Mouse (Mus musculus) G1E (cell line): ENCODE measurements around the gene Aqp12.

Experiments used
- CTCF ChIP-seq: IDR thresholded peaks from 2 replicates; pipeline ENCODE4 v1.5.1; 2012; ENCODE audit warnings: low read depth, low read length, inconsistent platforms, mixed read lengths
- GATA1 ChIP-seq: IDR thresholded peaks from 2 replicates; pipeline ENCODE4 v1.6.1; 2012; ENCODE audit warnings: borderline replicate concordance, low read length, inconsistent platforms, mixed read lengths
- GATA2 ChIP-seq: IDR thresholded peaks from 2 replicates; pipeline ENCODE4 v1.6.1; 2012; ENCODE audit warnings: low read depth, low read length, inconsistent platforms, borderline replicate concordance
- POLR2AphosphoS5 ChIP-seq: IDR thresholded peaks from 2 replicates; pipeline ENCODE4 v1.6.1; 2012; ENCODE audit warnings: low read depth, low read length, inconsistent platforms; ENCODE audit not compliant: insufficient replicate concordance
- TAL1 ChIP-seq: conservative IDR thresholded peaks from 2 replicates; pipeline ENCODE4 v1.6.1; 2012; ENCODE audit warnings: low read depth, low read length, inconsistent platforms, mixed read lengths

DNA sequence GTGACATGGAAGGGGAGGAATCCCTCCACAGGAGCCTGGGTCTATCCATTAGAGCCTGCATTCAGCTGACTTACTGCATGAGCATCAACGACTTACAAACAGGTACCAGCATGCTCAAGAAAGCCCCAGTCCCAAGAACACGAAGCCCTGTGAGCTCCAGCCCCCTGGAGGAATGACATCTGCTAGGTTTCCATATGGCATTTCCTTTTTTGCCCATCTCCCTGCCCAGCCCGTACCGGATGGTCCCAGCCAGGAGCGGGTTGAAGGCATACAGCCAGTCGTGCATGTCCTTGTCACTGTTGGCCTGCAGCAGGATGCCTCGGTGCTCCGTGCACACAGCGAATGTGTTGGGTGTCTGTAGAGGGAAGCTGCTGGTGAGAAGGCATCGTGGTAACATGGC lies 12.6 kb downstream of the Aqp12 start:
- TF ChIP-seq CTCF (no peak), GATA1 (no peak), TAL1 (no peak), POLR2AphosphoS5 (no peak), GATA2 (no peak)
